Mouse (Mus musculus): Measurements from ENCODE around the gene Naa80. TPM values are rescaled to one million over a fixed set of nuclear protein-coding genes. Genes with fewer than 3 reads are reported as not detected.

The Naa80 gene
- polyA plus RNA-seq, 1 experiment, result 28.8 TPM

DNA sequence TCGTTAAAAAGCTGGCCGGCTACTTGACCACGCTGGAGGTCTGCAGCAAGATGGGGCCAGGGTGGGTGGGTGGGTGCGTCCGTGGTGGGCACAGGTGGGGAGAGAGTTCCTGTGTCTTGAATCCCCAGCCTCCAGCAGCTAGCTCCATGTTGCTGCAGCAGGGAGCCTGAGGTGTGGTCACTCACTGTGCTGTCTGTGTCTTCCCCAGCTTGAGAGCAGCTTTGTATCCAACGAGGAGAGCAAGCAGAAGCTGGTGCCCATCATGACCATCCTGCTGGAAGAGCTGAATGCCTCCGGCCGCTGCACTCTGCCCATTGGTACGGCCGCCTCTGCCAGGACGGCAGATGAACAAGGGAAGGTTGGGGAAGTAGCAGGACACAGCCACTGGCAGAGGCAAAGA is 35.4 kb upstream of the Naa80 start:
- DNase-seq (ENCODE audit: low read depth), result no peak
- TF ChIP-seq CTCF (IDR thresholded peaks at IDR 0.05; ENCODE audit: borderline replicate concordance, extremely low read depth, insufficient read depth, insufficient read length) (no peak), POLR2A (IDR thresholded peaks at IDR 0.05; ENCODE audit: borderline replicate concordance, extremely low read depth, insufficient read depth, insufficient read length, poor library complexity, severe bottlenecking) (no peak)

DNA sequence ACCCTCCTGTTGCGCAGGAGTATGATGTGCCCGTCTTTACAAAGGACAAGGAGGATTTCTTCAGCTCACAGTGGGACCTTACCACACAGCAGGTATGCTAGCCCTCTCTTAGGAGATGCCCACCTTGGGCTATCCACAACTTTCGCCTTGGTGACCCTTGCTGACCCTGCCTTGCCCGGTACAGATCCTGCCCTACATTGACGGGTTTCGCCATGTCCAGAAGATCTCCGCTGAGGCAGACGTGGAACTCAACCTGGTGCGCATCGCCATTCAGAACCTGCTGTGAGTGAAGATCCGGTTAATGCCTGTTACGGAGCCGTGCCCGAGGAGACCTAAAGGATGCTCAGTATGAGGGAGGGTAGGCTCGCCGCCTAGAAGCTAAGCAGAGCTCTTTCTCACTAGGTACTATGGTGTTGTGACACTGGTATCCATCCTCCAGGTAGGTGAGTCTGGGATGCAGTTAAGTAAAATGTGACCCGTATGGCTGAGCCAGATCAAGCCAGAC is 34.4 kb upstream of the Naa80 start:
- DNase-seq (ENCODE audit: low read depth), result no peak
- no peak for TF ChIP-seq POLR2A (IDR thresholded peaks at IDR 0.05; ENCODE audit: borderline replicate concordance, extremely low read depth, insufficient read depth, insufficient read length, poor library complexity, severe bottlenecking)
- TF ChIP-seq CTCF (IDR thresholded peaks at IDR 0.05; ENCODE audit: borderline replicate concordance, extremely low read depth, insufficient read depth, insufficient read length), result no peak

DNA sequence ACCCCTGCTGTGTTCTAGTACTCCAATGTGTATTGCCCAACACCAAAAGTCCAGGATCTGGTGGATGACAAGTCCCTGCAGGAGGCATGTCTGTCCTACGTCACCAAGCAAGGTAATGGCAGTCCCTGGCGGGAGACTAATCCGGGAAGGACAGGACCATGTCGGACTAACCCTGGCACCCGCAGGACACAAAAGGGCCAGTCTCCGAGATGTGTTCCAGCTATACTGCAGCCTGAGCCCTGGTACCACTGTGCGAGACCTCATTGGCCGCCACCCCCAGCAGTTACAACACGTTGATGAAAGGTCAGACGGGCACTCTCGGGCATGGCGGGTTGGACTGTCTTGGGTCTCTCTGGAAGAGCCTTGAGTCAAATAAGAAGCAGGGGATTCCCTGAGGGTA is 34.0 kb upstream of the Naa80 start:
- TF ChIP-seq CTCF (IDR thresholded peaks at IDR 0.05; ENCODE audit: borderline replicate concordance, extremely low read depth, insufficient read depth, insufficient read length), result no peak
- no peak for TF ChIP-seq POLR2A (IDR thresholded peaks at IDR 0.05; ENCODE audit: borderline replicate concordance, extremely low read depth, insufficient read depth, insufficient read length, poor library complexity, severe bottlenecking)
- DNase-seq (ENCODE audit: low read depth), result no peak

DNA sequence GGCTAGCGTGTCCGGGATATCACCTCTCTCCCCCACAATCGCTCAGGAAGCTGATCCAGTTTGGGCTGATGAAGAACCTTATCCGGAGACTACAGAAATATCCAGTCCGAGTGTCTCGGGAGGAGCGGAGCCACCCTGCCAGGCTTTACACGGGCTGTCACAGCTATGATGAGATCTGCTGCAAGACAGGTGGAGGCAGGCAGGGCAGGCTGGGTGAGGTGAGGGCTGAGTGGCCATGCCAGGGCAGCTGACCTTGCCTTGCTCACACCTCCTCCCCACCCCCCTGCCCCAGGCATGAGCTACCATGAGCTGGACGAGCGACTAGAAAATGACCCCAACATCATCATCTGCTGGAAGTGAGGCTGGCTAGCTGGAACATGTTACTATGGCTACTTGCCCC is 33.5 kb upstream of the Naa80 start:
- no peak for TF ChIP-seq POLR2A (IDR thresholded peaks at IDR 0.05; ENCODE audit: borderline replicate concordance, extremely low read depth, insufficient read depth, insufficient read length, poor library complexity, severe bottlenecking)
- TF ChIP-seq CTCF (IDR thresholded peaks at IDR 0.05; ENCODE audit: borderline replicate concordance, extremely low read depth, insufficient read depth, insufficient read length), result no peak
- DNase-seq (ENCODE audit: low read depth), result no peak

DNA sequence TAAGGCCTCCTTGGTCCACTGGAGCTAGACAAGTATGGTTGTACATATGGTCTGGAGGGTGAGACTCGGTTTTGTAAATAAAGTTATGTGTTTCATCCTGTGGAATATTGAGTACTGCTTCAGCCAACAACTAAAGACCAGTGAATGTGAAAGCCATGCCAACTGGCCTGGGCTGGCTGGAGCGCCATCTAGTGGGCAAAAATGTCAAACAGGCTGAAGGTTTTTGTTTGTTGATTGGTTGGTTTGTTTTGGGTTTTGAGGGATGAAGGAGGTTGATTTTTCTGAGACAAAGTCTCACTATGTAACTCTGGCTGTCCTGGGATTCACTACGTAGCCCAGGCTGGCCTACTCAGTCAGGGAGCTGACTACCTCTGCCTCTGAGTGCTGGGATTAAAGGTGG is 33.1 kb upstream of the Naa80 start:
- DNase-seq (ENCODE audit: low read depth), result peak; percentile 81
- no peak for TF ChIP-seq POLR2A (IDR thresholded peaks at IDR 0.05; ENCODE audit: borderline replicate concordance, extremely low read depth, insufficient read depth, insufficient read length, poor library complexity, severe bottlenecking)
- TF ChIP-seq CTCF (IDR thresholded peaks at IDR 0.05; ENCODE audit: borderline replicate concordance, extremely low read depth, insufficient read depth, insufficient read length), result peak; percentile 94

DNA sequence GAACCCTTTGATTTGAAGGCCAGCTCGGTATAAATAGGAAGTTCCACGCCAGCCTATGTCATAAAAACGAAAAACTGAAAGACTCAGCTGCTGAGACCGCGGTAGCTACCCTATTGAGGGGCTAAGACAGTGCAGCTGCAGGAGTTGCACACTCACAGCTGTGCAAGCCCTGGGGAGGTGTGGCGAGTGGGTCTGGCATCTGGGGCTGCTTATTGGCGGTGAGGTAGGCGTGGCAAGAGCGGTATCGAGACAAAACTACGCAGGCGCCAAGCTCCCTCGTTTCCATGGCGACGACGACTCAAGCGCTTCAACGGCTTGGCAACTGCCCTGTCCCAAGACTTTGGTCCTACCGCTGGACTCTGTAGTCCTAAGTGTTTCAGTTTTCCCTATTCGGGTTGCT is 31.7 kb upstream of the Naa80 start, which contains the start of gene Zmynd10:
Gene Zmynd10, plus strand, starts transcription at position 273 of the 400 bp plus-strand sequence.
- TF ChIP-seq CTCF (IDR thresholded peaks at IDR 0.05; ENCODE audit: borderline replicate concordance, extremely low read depth, insufficient read depth, insufficient read length) (no peak), POLR2A (IDR thresholded peaks at IDR 0.05; ENCODE audit: borderline replicate concordance, extremely low read depth, insufficient read depth, insufficient read length, poor library complexity, severe bottlenecking) (no peak)
- peak; percentile 96 for DNase-seq (ENCODE audit: low read depth)

DNA sequence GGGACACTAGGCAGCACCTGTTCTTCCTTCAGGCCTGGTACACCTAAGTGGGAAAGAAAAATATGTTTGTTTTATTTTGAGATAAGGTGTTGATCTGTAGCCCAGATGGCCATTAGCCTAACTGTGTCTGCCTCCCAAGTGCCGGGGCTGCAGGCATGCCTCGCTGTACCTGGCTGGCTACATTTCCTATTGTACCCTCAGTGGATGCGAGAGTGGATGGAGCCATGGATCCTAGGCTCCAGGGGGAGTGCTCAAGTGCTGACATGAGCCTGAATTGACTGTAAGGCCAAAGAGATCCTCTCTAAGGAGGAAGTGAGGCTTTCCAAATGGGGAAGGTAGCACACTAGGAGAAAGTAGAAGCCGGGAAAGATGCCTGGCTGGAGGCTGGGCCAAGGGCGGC is 30.7 kb upstream of the Naa80 start:
- DNase-seq (ENCODE audit: low read depth), result no peak
- TF ChIP-seq POLR2A (IDR thresholded peaks at IDR 0.05; ENCODE audit: borderline replicate concordance, extremely low read depth, insufficient read depth, insufficient read length, poor library complexity, severe bottlenecking) (no peak), CTCF (IDR thresholded peaks at IDR 0.05; ENCODE audit: borderline replicate concordance, extremely low read depth, insufficient read depth, insufficient read length) (no peak)

DNA sequence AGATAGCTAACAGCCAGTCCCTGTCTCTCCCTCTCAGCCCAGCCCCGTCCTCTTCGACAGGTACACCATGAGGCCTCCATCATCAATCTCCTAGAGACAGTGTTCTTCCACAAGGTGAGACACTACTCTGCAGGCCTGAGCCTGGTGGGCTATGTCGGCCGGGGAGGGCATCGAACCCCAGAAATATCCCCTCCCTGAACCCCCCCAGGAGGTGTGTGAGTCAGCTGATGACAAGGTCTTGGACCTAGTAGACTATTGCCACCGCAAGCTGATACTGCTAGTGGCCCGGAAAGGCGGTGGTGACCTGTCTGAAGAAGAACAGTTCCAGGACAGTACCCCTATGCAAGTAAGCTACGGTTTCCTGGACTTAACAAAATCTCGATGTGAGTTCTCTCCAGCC is 29.9 kb upstream of the Naa80 start:
- DNase-seq (ENCODE audit: low read depth), result no peak
- TF ChIP-seq CTCF (IDR thresholded peaks at IDR 0.05; ENCODE audit: borderline replicate concordance, extremely low read depth, insufficient read depth, insufficient read length), result no peak
- no peak for TF ChIP-seq POLR2A (IDR thresholded peaks at IDR 0.05; ENCODE audit: borderline replicate concordance, extremely low read depth, insufficient read depth, insufficient read length, poor library complexity, severe bottlenecking)

DNA sequence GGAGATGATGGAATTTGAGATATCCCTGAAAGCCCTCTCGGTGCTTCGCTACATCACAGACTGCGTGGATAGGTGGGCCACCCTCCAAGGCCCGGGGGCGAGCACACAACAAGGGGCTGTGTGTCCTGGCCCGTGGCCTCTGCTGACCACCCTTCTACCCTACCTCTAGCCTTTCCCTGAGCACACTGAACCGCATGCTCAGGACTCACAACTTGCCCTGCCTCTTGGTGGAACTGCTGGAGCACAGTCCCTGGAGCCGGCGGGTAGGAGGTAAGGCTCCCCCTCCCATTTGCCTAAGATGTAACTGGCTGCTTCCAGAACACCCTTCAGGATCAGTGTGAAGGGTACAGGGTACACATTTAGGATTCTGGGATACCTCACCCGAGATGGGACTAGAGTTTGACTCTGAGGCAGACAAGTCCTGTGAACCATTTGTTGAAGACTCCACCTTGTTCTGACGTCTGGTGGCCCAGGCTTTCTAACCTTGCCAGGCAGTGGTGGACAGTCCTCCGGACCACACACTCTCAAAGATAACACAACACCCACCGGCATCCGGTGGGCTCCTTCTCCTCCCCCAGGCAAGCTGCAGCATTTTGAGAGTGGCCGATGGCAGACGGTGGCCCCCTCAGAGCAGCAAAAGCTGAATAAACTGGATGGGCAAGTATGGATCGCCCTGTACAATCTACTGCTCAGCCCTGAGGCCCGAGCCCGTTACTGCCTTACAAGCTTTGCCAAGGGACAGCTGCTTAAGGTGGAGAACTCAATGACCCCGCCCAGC is 29.2 kb upstream of the Naa80 start:
- TF ChIP-seq POLR2A (IDR thresholded peaks at IDR 0.05; ENCODE audit: borderline replicate concordance, extremely low read depth, insufficient read depth, insufficient read length, poor library complexity, severe bottlenecking) (no peak), CTCF (IDR thresholded peaks at IDR 0.05; ENCODE audit: borderline replicate concordance, extremely low read depth, insufficient read depth, insufficient read length) (no peak)
- no peak for DNase-seq (ENCODE audit: low read depth)

DNA sequence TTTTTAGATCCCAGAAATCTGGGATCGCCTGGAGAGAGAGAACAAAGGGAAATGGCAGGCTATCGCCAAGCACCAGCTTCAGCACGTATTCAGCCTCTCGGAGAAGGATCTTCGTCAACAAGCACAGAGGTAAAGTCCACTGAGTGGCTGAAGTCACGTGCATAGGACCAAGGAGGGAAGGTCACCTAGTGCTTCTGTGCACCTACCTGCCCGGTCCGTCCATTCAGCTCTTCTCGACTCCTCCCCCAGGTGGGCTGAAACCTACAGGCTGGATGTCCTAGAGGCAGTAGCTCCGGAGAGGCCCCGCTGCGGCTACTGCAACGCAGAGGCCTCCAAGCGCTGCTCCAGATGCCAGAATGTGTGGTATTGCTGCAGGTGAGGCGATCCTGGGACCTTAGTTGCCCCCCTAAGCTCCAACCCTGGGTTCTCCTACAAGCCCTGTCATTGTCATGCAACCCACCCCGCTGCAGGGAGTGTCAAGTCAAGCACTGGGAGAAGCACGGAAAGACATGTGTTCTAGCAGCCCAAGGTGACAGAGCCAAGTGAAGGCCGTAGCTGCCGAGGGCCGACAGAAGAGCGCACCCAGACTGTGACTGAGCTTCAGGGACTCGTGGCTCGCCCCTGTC is 28.1 kb upstream of the Naa80 start:
- no peak for DNase-seq (ENCODE audit: low read depth)
- TF ChIP-seq POLR2A (IDR thresholded peaks at IDR 0.05; ENCODE audit: borderline replicate concordance, extremely low read depth, insufficient read depth, insufficient read length, poor library complexity, severe bottlenecking) (no peak), CTCF (IDR thresholded peaks at IDR 0.05; ENCODE audit: borderline replicate concordance, extremely low read depth, insufficient read depth, insufficient read length) (no peak)

DNA sequence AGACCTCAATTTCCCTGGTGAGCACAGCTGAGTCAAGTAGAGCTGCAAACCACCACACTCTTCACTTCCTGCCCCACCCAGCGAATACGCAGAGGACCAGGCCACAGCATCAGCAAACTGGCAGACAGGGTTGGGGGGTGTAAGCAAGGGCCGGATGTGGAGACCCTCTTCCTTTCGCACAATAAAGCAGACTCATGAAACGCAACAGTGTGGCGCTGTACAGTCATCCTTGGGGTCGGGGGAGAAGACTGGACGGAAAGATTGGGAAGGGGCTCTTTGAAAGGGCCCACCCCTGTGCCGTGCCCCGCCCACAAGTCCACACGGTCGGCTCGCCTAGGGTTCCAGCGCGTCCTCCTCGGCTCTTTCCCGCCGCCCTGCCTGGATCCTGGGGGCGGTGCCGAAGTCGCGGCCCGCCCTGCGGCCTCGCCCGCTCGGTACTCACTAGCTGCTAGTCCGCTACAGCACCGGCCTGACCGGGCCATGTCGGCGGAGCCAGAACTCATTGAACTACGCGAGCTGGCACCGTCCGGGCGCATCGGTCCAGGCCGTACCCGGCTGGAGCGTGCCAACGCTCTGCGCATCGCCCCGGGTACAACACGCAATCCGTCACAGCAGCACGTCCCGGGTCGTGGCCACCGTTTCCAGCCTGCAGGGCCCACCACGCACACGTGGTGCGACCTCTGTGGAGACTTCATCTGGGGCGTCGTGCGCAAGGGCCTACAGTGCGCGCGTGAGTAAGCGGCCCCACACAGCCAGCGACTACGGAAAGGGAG is 27.4 kb upstream of the Naa80 start, which contains the start of gene Rassf1:
Gene Rassf1, plus strand, starts transcription at position 439 of the 773 bp plus-strand sequence.
- 0 out of 2 replicates have a peak, but pooled peaks have one; percentile 16 for TF ChIP-seq POLR2A (IDR thresholded peaks at IDR 0.05; ENCODE audit: borderline replicate concordance, extremely low read depth, insufficient read depth, insufficient read length, poor library complexity, severe bottlenecking)
- no peak for TF ChIP-seq CTCF (IDR thresholded peaks at IDR 0.05; ENCODE audit: borderline replicate concordance, extremely low read depth, insufficient read depth, insufficient read length)
- peak; percentile 44 for DNase-seq (ENCODE audit: low read depth)

All from brain, embryonic 14.5 days (tissue).